ENCODE assay signal across 10 mouse cellular contexts in genomic region chr8:119437506-119437905, GRCm38 (mm10). TPM values are rescaled to one million over a fixed set of nuclear protein-coding genes. Genes with fewer than 3 reads are reported as not detected.
A peak's percentile ranks its signal among the peaks of the same experiment; 100 is the strongest.
DNase-seq lines count a peak whose midpoint lies in the region; ATAC-seq and TF ChIP-seq lines count a peak whose summit lies in the region.
"Had no signal": no experiment of that assay in that cellular context is flagged by ENCODE, and none has a peak within 500 bp of the region (broad histone marks: within the 10 kb centered on the region; RNA-seq: fewer than 3 reads in every experiment).

No protein-coding gene starts in this region.

- peaks cover 12% of the 10 kb centered on the region; the same call in 1 of the 2 replicates for H3K27me3 ChIP-seq in heart, embryonic 15.5 days
- peaks cover 45% of the 10 kb centered on the region for H3K27me3 ChIP-seq in megakaryocyte, embryonic 14.5 days (replicated peaks)

- intact Hi-C loops in heart, postnatal 25 days (cut with DNase I): no loop called here

- ATAC-seq in heart, embryonic 15.5 days (replicated peaks; ENCODE audit: insufficient number of reproducible peaks, insufficient read depth, low FRiP score, low read depth): no peak

- WGBS in heart, embryonic 15.5 days: 70% methylated on average over 11 of the region's 11 CpGs
- 33% methylated on average over 11 of the region's 11 CpGs for whole genome bisulfite sequencing in bone marrow, adult 2 months

- peaks cover 22% of the 10 kb centered on the region for H3K4me1 ChIP-seq in heart, embryonic 15.5 days (replicated peaks)
- peaks cover 8% of the 10 kb centered on the region for H3K4me1 ChIP-seq in bone marrow, adult 2 months (ENCODE audit: control insufficient read depth, insufficient read depth, low read length)
- peaks cover 61% of the 10 kb centered on the region for H3K4me1 ChIP-seq in megakaryocyte, embryonic 14.5 days

- no peaks in the 10 kb centered on the region for H3K9me3 ChIP-seq in heart, embryonic 15.5 days (replicated peaks)
- no peaks in the 10 kb centered on the region for H3K9me3 ChIP-seq in megakaryocyte, embryonic 14.5 days

- H3K4me3 ChIP-seq in heart, embryonic 15.5 days: peak overlapping the region; percentile 11; the same call in 1 of the 2 replicates
- H3K4me3 ChIP-seq in bone marrow, adult 2 months (replicated peaks; ENCODE audit: control insufficient read depth, low read depth, low read length): peak overlapping the region; percentile 68
- peak overlapping the region; percentile 89 for H3K4me3 ChIP-seq in megakaryocyte, embryonic 14.5 days (replicated peaks)

- no peak for TF ChIP-seq CTCF in bone marrow, adult 2 months (IDR thresholded peaks at IDR 0.05; ENCODE audit: control insufficient read depth, insufficient read depth, low read length)

- no peak for DNase-seq in heart, postnatal 25 days (ENCODE audit: low spot score)
- DNase-seq in kidney, postnatal 10 days: peak; percentile 43
- no peak for DNase-seq in adrenal gland, postnatal 36 days
- no peak for DNase-seq in spleen, postnatal 10 days (ENCODE audit: low spot score in 2 of 2)
- no peak for DNase-seq in layer of hippocampus, postnatal 25 days (ENCODE audit: extremely low spot score in 1 of 2, low spot score in 1 of 2)

- H3K4me2 ChIP-seq in heart, embryonic 15.5 days: peak overlapping the region; percentile 12; the same call in 1 of the 2 replicates

- H3K27ac ChIP-seq in heart, embryonic 15.5 days: no peak overlapping the region
- H3K27ac ChIP-seq in bone marrow, adult 2 months (ENCODE audit: control insufficient read depth, insufficient read depth, low read depth, low read length, poor library complexity): peak overlapping the region; percentile 84

- H3K36me3 ChIP-seq in heart, embryonic 15.5 days: no peaks in the 10 kb centered on the region
- H3K36me3 ChIP-seq in megakaryocyte, embryonic 14.5 days (replicated peaks; ENCODE audit: low read length): peaks cover 9% of the 10 kb centered on the region

- H3K9ac ChIP-seq in heart, embryonic 15.5 days: no peak overlapping the region

- TF ChIP-seq POLR2A in bone marrow, adult 2 months (IDR thresholded peaks at IDR 0.05; ENCODE audit: borderline replicate concordance, control insufficient read depth, low read depth, low read length): no peak

RNA-seq across cellular contexts. Expression of gene Osgin1, which starts 3.6 kb away (rescaled TPM):
- 0.67 and 1.4 TPM in 2 replicates for polyA plus RNA-seq in heart, embryonic 15.5 days (2015; fragmentation: Nextera tagmentation; extraction: Ambion mirVana)
- total RNA-seq in heart, postnatal 25 days (2021): 1 to 10 TPM; 3.1 to 5.5 TPM
- 5.5 and 6.5 TPM in 2 replicates for polyA plus RNA-seq in bone marrow, adult 2 months (2011; ENCODE audit: insufficient read depth, insufficient read length, low replicate concordance, missing spikeins)
- 6.3 and 11.2 TPM in 2 replicates for polyA plus RNA-seq in megakaryocyte, embryonic 14.5 days (2012; ENCODE audit: insufficient read depth, low replicate concordance)
- 100 to 1,000 TPM in 1 of 2 experiments, 10 to 100 TPM in 1; 60.9 to 140 TPM for total RNA-seq in adrenal gland, postnatal 36 days (2021)
- under 1 TPM; 0.42 to 0.49 TPM for total RNA-seq in layer of hippocampus, postnatal 25 days (2021)

RNA-seq across cellular contexts. Expression of gene Necab2, which starts 9.0 kb away (rescaled TPM):
- 0.16 and 0.20 TPM in 2 replicates for polyA plus RNA-seq in heart, embryonic 15.5 days (2015; fragmentation: Nextera tagmentation; extraction: Ambion mirVana)
- not detected for total RNA-seq in heart, postnatal 25 days (2021)
- polyA plus RNA-seq in bone marrow, adult 2 months (2011; ENCODE audit: insufficient read depth, insufficient read length, low replicate concordance, missing spikeins): 0.49 TPM in 1 of 2 replicates, not detected in the other
- polyA plus RNA-seq in megakaryocyte, embryonic 14.5 days (2012; ENCODE audit: insufficient read depth, low replicate concordance): not detected in 2 replicates
- 1 to 10 TPM; 5.4 to 7.3 TPM for total RNA-seq in adrenal gland, postnatal 36 days (2021)
- total RNA-seq in layer of hippocampus, postnatal 25 days (2021): 100 to 1,000 TPM; 101 to 115 TPM
- total RNA-seq: heart, adult 18-20 months; monocyte, adult 5-6 weeks had no signal

RNA-seq across cellular contexts. Expression of gene Mlycd, which starts 42.8 kb away (rescaled TPM):
- 19.1 and 21.1 TPM in 2 replicates for polyA plus RNA-seq in heart, embryonic 15.5 days (2015; fragmentation: Nextera tagmentation; extraction: Ambion mirVana)
- total RNA-seq in heart, postnatal 25 days (2021): 100 to 1,000 TPM; 109 to 111 TPM
- polyA plus RNA-seq in bone marrow, adult 2 months (2011; ENCODE audit: insufficient read depth, insufficient read length, low replicate concordance, missing spikeins): 4.7 and 5.9 TPM in 2 replicates
- 25.3 and 39.1 TPM in 2 replicates for polyA plus RNA-seq in megakaryocyte, embryonic 14.5 days (2012; ENCODE audit: insufficient read depth, low replicate concordance)
- 10 to 100 TPM; 42.2 to 57.9 TPM for total RNA-seq in adrenal gland, postnatal 36 days (2021)
- total RNA-seq in layer of hippocampus, postnatal 25 days (2021): 10 to 100 TPM; 28.7 to 30.0 TPM

Comparison
In these comparisons a context has a peak if more than half of its experiments do, and no peak if none do; other contexts are left out.
1. H3K4me3 ChIP-seq: peak in every context shown above with its lines; median percentile 89 in megakaryocyte, embryonic 14.5 days; 68 in bone marrow, adult 2 months; 11 in heart, embryonic 15.5 days.
2. RNA of gene Osgin1, which starts 3.6 kb away (total RNA-seq): 60.9 to 140 TPM in adrenal gland, postnatal 36 days; 3.1 to 5.5 TPM in heart, postnatal 25 days and 0.42 to 0.49 TPM in layer of hippocampus, postnatal 25 days; every median in the first group is over 4 times any median in the second.
3. RNA of gene Necab2, which starts 9.0 kb away (total RNA-seq): 101 to 115 TPM in layer of hippocampus, postnatal 25 days; 5.4 to 7.3 TPM in adrenal gland, postnatal 36 days and not detected in heart, postnatal 25 days; every median in the first group is over 10 times any median in the second.